Mouse (Mus musculus): ENCODE results near the gene Sema6d. TPM values are rescaled to one million over a fixed set of nuclear protein-coding genes. Genes with fewer than 3 reads are reported as not detected.

The Sema6d gene
- polyA plus RNA-seq, 1 experiment from 2014 or later = 3.4 TPM

DNA sequence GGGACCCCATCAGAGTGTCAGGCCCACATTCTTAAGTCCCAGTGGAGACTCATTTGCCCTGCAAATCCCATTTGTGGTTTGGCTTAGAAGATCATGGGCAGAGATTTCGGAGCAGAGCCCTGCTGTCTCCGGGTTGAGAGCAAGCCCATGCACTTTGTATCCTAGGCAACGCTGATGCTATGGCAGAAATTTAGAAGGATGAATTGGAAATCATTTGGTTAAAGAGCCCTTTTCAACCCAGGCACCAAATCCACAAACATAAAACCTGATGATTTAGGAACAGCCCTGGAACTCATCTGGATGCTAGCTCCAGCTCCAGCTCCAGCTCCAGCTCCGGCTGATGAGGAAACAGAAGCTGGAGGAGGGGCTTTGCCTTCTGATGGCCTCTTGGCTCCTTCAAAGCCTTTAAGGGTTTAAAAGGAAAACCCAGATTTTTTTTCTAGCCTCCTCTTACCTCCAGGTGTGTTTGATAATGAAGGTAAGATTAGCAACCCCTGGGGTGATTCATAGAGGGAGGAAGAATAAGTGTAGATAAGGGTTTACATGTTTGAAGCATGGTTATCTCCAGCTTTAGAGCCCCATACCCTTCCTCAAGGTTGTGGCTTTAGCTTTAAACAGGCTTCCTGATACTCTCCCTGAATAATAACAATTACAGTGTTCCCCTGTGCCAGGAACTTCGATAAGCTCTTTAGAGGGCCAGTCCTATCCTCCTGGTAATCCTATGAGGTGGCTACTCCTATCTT, 549.6 kb downstream of the Sema6d start:
- Histone ChIP-seq H3K27me3 (no peaks in the 10 kb centered on the region), H3K9me3 (replicated peaks) (no peaks in the 10 kb centered on the region), H3K4me1 (replicated peaks) (no peaks in the 10 kb centered on the region), H3K27ac (replicated peaks) (no peak overlapping the region), H3K36me3 (replicated peaks) (no peaks in the 10 kb centered on the region), H3K4me2 (no peak overlapping the region), H3K9ac (no peak overlapping the region), H3K4me3 (replicated peaks) (no peak overlapping the region)
- 51% methylated on average over 5 of the region's 5 CpGs for WGBS (ENCODE audit: insufficient replicate concordance)
- no peak for ATAC-seq (ENCODE audit: insufficient read depth)

DNA sequence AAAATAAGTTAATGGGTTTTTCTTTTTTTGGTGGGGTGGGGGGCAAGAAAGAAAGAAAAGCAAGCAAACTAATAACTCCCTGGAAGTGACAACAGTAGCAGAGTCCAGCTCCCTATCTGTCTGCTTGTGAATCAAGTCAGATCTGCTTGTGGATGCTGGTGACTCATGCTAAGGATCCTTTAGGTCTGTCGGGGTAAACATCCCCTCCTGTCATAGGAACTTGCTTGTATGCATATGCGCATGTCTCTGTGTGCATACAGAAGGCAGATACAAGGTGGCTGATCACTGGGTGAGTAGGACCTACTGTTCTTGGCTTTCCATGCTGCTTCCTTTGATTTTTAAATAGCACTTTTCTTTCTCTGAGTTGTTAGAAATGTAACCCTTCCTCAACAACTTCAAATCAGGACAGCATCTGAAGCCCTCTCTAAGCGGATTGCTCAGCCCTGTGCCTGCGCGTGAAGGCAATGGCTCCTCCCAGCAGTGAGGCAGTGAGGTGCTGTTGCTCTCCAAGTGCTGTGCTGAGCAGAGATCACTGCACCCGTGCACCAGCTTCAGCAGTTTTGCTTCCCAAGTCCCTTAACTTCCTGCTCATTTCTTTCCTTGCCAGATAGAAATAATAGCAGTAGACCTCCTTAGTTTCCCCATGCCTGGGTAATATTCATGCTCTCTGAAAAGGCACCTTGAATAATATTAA, 550.9 kb downstream of the Sema6d start:
- H3K4me3 ChIP-seq (replicated peaks) = no peak overlapping the region
- H3K4me1 ChIP-seq (replicated peaks) = no peaks in the 10 kb centered on the region
- H3K9ac ChIP-seq = no peak overlapping the region
- no peaks in the 10 kb centered on the region for H3K27me3 ChIP-seq
- no peak overlapping the region for H3K27ac ChIP-seq (replicated peaks)
- WGBS (ENCODE audit: insufficient replicate concordance) = 50% methylated on average over 6 of the region's 6 CpGs
- ATAC-seq (ENCODE audit: insufficient read depth) = no peak
- no peaks in the 10 kb centered on the region for H3K9me3 ChIP-seq (replicated peaks)
- H3K4me2 ChIP-seq = no peak overlapping the region
- H3K36me3 ChIP-seq (replicated peaks) = no peaks in the 10 kb centered on the region

- Histone ChIP-seq H3K9me3 (replicated peaks) (no peaks in the 10 kb centered on the region), H3K4me2 (no peak overlapping the region), H3K4me1 (replicated peaks) (no peaks in the 10 kb centered on the region), H3K36me3 (replicated peaks) (no peaks in the 10 kb centered on the region), H3K9ac (no peak overlapping the region), H3K27ac (replicated peaks) (no peak overlapping the region), H3K27me3 (no peaks in the 10 kb centered on the region), H3K4me3 (replicated peaks) (no peak overlapping the region)
- 38% methylated on average over 5 of the region's 5 CpGs for WGBS (ENCODE audit: insufficient replicate concordance)
- no peak for ATAC-seq (ENCODE audit: insufficient read depth)
Measured at GRCm38 (mm10) chr2:124641194-124641558, 551.4 kb downstream of the Sema6d start.

DNA sequence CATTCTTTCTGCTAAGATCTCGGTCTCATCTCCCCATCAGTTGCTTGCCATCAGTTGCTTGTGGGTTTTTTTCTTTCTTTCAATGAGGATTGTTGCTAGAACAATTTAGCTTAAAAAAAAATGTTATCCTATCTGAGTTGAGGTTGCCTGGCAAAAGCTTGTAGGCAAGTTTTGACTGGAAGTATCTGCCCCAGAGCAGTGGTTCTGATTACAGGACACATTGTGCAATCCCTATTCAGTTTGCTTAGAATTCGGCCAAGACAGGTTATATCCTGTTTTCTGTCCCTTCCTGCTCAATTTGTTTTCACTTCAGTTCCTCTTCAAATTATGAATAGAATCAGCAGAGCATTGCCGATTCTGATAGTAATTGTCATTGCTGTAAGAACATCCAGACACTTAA, 552.4 kb downstream of the Sema6d start:
- Histone ChIP-seq H3K36me3 (replicated peaks) (no peaks in the 10 kb centered on the region), H3K4me1 (replicated peaks) (no peaks in the 10 kb centered on the region), H3K27ac (replicated peaks) (no peak overlapping the region), H3K9me3 (replicated peaks) (no peaks in the 10 kb centered on the region), H3K4me3 (replicated peaks) (no peak overlapping the region), H3K9ac (no peak overlapping the region), H3K4me2 (no peak overlapping the region), H3K27me3 (no peaks in the 10 kb centered on the region)
- no peak for ATAC-seq (ENCODE audit: insufficient read depth)
- 39% methylated on average over 3 of the region's 3 CpGs for WGBS (ENCODE audit: insufficient replicate concordance)

GRCm38 (mm10) chr2:124650609-124651008, 560.8 kb downstream of the Sema6d start:
- no peak for ATAC-seq (ENCODE audit: insufficient read depth)
- 64% methylated on average over 2 of the region's 2 CpGs for WGBS (ENCODE audit: insufficient replicate concordance)
- no peak overlapping the region for H3K27ac ChIP-seq (replicated peaks)
- H3K4me3 ChIP-seq (replicated peaks) = no peak overlapping the region
- H3K4me2 ChIP-seq = no peak overlapping the region
- H3K9me3 ChIP-seq (replicated peaks) = no peaks in the 10 kb centered on the region
- H3K27me3 ChIP-seq = no peaks in the 10 kb centered on the region
- H3K4me1 ChIP-seq (replicated peaks) = no peaks in the 10 kb centered on the region
- no peaks in the 10 kb centered on the region for H3K36me3 ChIP-seq (replicated peaks)
- no peak overlapping the region for H3K9ac ChIP-seq

- Histone ChIP-seq H3K4me2 (no peak overlapping the region), H3K27ac (replicated peaks) (no peak overlapping the region), H3K27me3 (no peaks in the 10 kb centered on the region), H3K9ac (no peak overlapping the region), H3K4me3 (replicated peaks) (no peak overlapping the region), H3K4me1 (replicated peaks) (no peaks in the 10 kb centered on the region), H3K36me3 (replicated peaks) (no peaks in the 10 kb centered on the region), H3K9me3 (replicated peaks) (no peaks in the 10 kb centered on the region)
- no peak for ATAC-seq (ENCODE audit: insufficient read depth)
- 59% methylated on average over 5 of the region's 5 CpGs for WGBS (ENCODE audit: insufficient replicate concordance)
Measured at GRCm38 (mm10) chr2:124651146-124651545, 561.4 kb downstream of the Sema6d start.

- H3K36me3 ChIP-seq (replicated peaks) = no peaks in the 10 kb centered on the region
- no peak overlapping the region for H3K9ac ChIP-seq
- H3K4me2 ChIP-seq = no peak overlapping the region
- no peaks in the 10 kb centered on the region for H3K27me3 ChIP-seq
- H3K4me3 ChIP-seq (replicated peaks) = no peak overlapping the region
- no peak overlapping the region for H3K27ac ChIP-seq (replicated peaks)
- no peak for ATAC-seq (ENCODE audit: insufficient read depth)
- no peaks in the 10 kb centered on the region for H3K9me3 ChIP-seq (replicated peaks)
- H3K4me1 ChIP-seq (replicated peaks) = no peaks in the 10 kb centered on the region
- WGBS (ENCODE audit: insufficient replicate concordance) = 64% methylated on average over 7 of the region's 7 CpGs
Measured at GRCm38 (mm10) chr2:124653161-124653560, 563.4 kb downstream of the Sema6d start.

- H3K27me3 ChIP-seq = no peaks in the 10 kb centered on the region
- no peaks in the 10 kb centered on the region for H3K4me1 ChIP-seq (replicated peaks)
- no peak for ATAC-seq (ENCODE audit: insufficient read depth)
- no peak overlapping the region for H3K4me3 ChIP-seq (replicated peaks)
- no peak overlapping the region for H3K27ac ChIP-seq (replicated peaks)
- WGBS (ENCODE audit: insufficient replicate concordance) = 74% methylated on average over 11 of the region's 11 CpGs
- H3K4me2 ChIP-seq = no peak overlapping the region
- no peak overlapping the region for H3K9ac ChIP-seq
- H3K36me3 ChIP-seq (replicated peaks) = no peaks in the 10 kb centered on the region
- no peaks in the 10 kb centered on the region for H3K9me3 ChIP-seq (replicated peaks)
Measured at GRCm38 (mm10) chr2:124657358-124657757, 567.6 kb downstream of the Sema6d start.

- no peak for ATAC-seq (ENCODE audit: insufficient read depth)
- 76% methylated on average over 14 of the region's 14 CpGs for WGBS (ENCODE audit: insufficient replicate concordance)
Measured at GRCm38 (mm10) chr2:124658374-124658773, 568.6 kb downstream of the Sema6d start.

GRCm38 (mm10) chr2:124659601-124660000, 569.8 kb downstream of the Sema6d start:
- WGBS (ENCODE audit: insufficient replicate concordance) = 79% methylated on average over 13 of the region's 13 CpGs

More at GRCm38 (mm10) chr2:124658374-124658773, 568.6 kb downstream of the Sema6d start:
- Histone ChIP-seq H3K36me3 (replicated peaks) (no peaks in the 10 kb centered on the region), H3K4me2 (no peak overlapping the region), H3K9me3 (replicated peaks) (no peaks in the 10 kb centered on the region), H3K4me3 (replicated peaks) (no peak overlapping the region), H3K27me3 (no peaks in the 10 kb centered on the region), H3K4me1 (replicated peaks) (no peaks in the 10 kb centered on the region), H3K9ac (no peak overlapping the region), H3K27ac (replicated peaks) (no peak overlapping the region)

DNA sequence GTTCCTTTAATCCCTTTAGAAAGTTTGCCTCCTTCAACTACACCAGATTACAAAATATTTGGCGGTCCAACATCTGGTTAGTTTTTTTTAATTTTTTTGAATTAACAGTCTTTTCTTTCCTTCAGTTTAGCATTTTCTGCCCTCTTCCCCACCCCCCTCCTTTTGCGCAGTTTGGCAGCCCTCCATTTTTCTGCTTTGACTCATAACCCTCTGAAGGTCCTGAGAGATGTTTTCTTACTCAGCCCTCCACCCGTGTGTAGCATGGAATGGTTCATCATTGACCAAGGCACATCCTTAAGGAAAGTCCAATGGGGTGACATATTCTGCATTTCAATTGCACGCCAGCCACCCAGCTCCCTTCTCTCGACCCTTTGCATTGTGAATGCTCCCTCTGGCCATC, 570.9 kb downstream of the Sema6d start:
- Histone ChIP-seq H3K27me3 (no peaks in the 10 kb centered on the region), H3K36me3 (replicated peaks) (no peaks in the 10 kb centered on the region), H3K9me3 (replicated peaks) (no peaks in the 10 kb centered on the region), H3K4me2 (no peak overlapping the region), H3K9ac (no peak overlapping the region), H3K4me1 (replicated peaks) (no peaks in the 10 kb centered on the region), H3K4me3 (replicated peaks) (no peak overlapping the region), H3K27ac (replicated peaks) (no peak overlapping the region)
- no peak for ATAC-seq (ENCODE audit: insufficient read depth)
- 62% methylated on average over 5 of the region's 5 CpGs for WGBS (ENCODE audit: insufficient replicate concordance)

More at GRCm38 (mm10) chr2:124659601-124660000, 569.8 kb downstream of the Sema6d start:
- H3K4me2 ChIP-seq = no peak overlapping the region
- H3K9me3 ChIP-seq (replicated peaks) = no peaks in the 10 kb centered on the region
- ATAC-seq (ENCODE audit: insufficient read depth) = no peak
- H3K27me3 ChIP-seq = no peaks in the 10 kb centered on the region
- H3K27ac ChIP-seq (replicated peaks) = no peak overlapping the region
- H3K36me3 ChIP-seq (replicated peaks) = no peaks in the 10 kb centered on the region
- H3K4me1 ChIP-seq (replicated peaks) = no peaks in the 10 kb centered on the region
- H3K9ac ChIP-seq = no peak overlapping the region
- no peak overlapping the region for H3K4me3 ChIP-seq (replicated peaks)
